Mouse (Mus musculus): Measurements from ENCODE around the gene Slc9a4. TPM values are rescaled to one million over a fixed set of nuclear protein-coding genes. Genes with fewer than 3 reads are reported as not detected.
"Not testable (repeated sequence)": the region's sequence is repeated elsewhere in the genome, so short reads cannot be mapped to it uniquely, and the experiment has no call there.

Slc9a4 gene
- total and polyA plus RNA-seq, 3 experiments: 0.05 to 0.18 TPM; not detected in 1

- Histone ChIP-seq H3K79me2 (replicated peaks; ENCODE audit: control insufficient read depth, insufficient read depth, low read length) (no peaks in the 10 kb centered on the region), H3K27me3 (ENCODE audit: control insufficient read depth, insufficient read depth, low read length) (no peaks in the 10 kb centered on the region), H3K4me1 (ENCODE audit: control insufficient read depth, insufficient read depth, low read length) (no peaks in the 10 kb centered on the region), H3K36me3 (ENCODE audit: control insufficient read depth, insufficient read depth, low read length) (no peaks in the 10 kb centered on the region), H3K27ac (no peak overlapping the region), H3K4me3 (no peak overlapping the region), H3K9ac (ENCODE audit: low read depth, low read length) (no peak overlapping the region)
- WGBS: 40% methylated on average over 12 of the region's 12 CpGs
- intact Hi-C loops (cut with DNase I): no loop called here
- no peak for TF ChIP-seq CTCF (IDR thresholded peaks at IDR 0.05)
- DNase-seq: no peak
Observed at GRCm38 (mm10) chr1:40665401-40666370, 85.8 kb downstream of the Slc9a4 start.

- 30% methylated on average over 3 of the region's 3 CpGs for WGBS
Observed at GRCm38 (mm10) chr1:40667442-40667841, 87.6 kb downstream of the Slc9a4 start.

GRCm38 (mm10) chr1:40670025-40670424, 90.1 kb downstream of the Slc9a4 start:
- intact Hi-C loops (cut with DNase I): no loop called here

More at GRCm38 (mm10) chr1:40667442-40667841, 87.6 kb downstream of the Slc9a4 start:
- DNase-seq; H3K79me2 ChIP-seq (replicated peaks; ENCODE audit: control insufficient read depth, insufficient read depth, low read length); H3K27me3 ChIP-seq (ENCODE audit: control insufficient read depth, insufficient read depth, low read length); H3K9ac ChIP-seq (ENCODE audit: low read depth, low read length); intact Hi-C loops (cut with DNase I); H3K27ac ChIP-seq; H3K4me1 ChIP-seq (ENCODE audit: control insufficient read depth, insufficient read depth, low read length); H3K36me3 ChIP-seq (ENCODE audit: control insufficient read depth, insufficient read depth, low read length); H3K4me3 ChIP-seq: not testable (repeated sequence)

GRCm38 (mm10) chr1:40671490-40671889, 91.6 kb downstream of the Slc9a4 start:
- no peak overlapping the region for H3K9ac ChIP-seq (ENCODE audit: low read depth, low read length)
- no peak for DNase-seq
- H3K79me2 ChIP-seq (replicated peaks; ENCODE audit: control insufficient read depth, insufficient read depth, low read length): no peaks in the 10 kb centered on the region
- 95% methylated on average over 4 of the region's 4 CpGs for WGBS
- H3K27me3 ChIP-seq (ENCODE audit: control insufficient read depth, insufficient read depth, low read length): no peaks in the 10 kb centered on the region; the same call in 1 of the 2 replicates
- TF ChIP-seq POLR2A (IDR thresholded peaks at IDR 0.05; ENCODE audit: insufficient read depth, low read depth, low read length): no peak
- no peak for TF ChIP-seq EP300 (IDR thresholded peaks at IDR 0.05; ENCODE audit: insufficient read depth, low read depth, low read length)
- no peak for TF ChIP-seq CTCF (IDR thresholded peaks at IDR 0.05)
- intact Hi-C loops (cut with DNase I): no loop called here
- H3K4me3 ChIP-seq: no peak overlapping the region
- no peaks in the 10 kb centered on the region for H3K4me1 ChIP-seq (ENCODE audit: control insufficient read depth, insufficient read depth, low read length)
- H3K36me3 ChIP-seq (ENCODE audit: control insufficient read depth, insufficient read depth, low read length): no peaks in the 10 kb centered on the region
- no peak overlapping the region for H3K27ac ChIP-seq

More at GRCm38 (mm10) chr1:40670025-40670424, 90.1 kb downstream of the Slc9a4 start:
- DNase-seq: peak; percentile 33 to 57
- 40% methylated on average over 3 of the region's 3 CpGs for WGBS
- Histone ChIP-seq H3K4me3 (no peak overlapping the region), H3K4me1 (ENCODE audit: control insufficient read depth, insufficient read depth, low read length) (no peaks in the 10 kb centered on the region), H3K36me3 (ENCODE audit: control insufficient read depth, insufficient read depth, low read length) (no peaks in the 10 kb centered on the region), H3K27me3 (ENCODE audit: control insufficient read depth, insufficient read depth, low read length) (no peaks in the 10 kb centered on the region; the same call in 1 of the 2 replicates), H3K9ac (ENCODE audit: low read depth, low read length) (no peak overlapping the region), H3K79me2 (replicated peaks; ENCODE audit: control insufficient read depth, insufficient read depth, low read length) (no peaks in the 10 kb centered on the region), H3K27ac (no peak overlapping the region)
- TF ChIP-seq POLR2A (IDR thresholded peaks at IDR 0.05; ENCODE audit: insufficient read depth, low read depth, low read length) (no peak), CTCF (IDR thresholded peaks at IDR 0.05) (no peak), EP300 (IDR thresholded peaks at IDR 0.05; ENCODE audit: insufficient read depth, low read depth, low read length) (no peak)

GRCm38 (mm10) chr1:40677306-40677705, 97.4 kb downstream of the Slc9a4 start:
- no peaks in the 10 kb centered on the region for H3K4me1 ChIP-seq (ENCODE audit: control insufficient read depth, insufficient read depth, low read length)
- no peaks in the 10 kb centered on the region for H3K79me2 ChIP-seq (replicated peaks; ENCODE audit: control insufficient read depth, insufficient read depth, low read length)
- DNase-seq: no peak
- 36% methylated on average over 5 of the region's 5 CpGs for WGBS
- H3K9ac ChIP-seq (ENCODE audit: low read depth, low read length): no peak overlapping the region
- no peak overlapping the region for H3K27ac ChIP-seq
- no peak for TF ChIP-seq POLR2A (IDR thresholded peaks at IDR 0.05; ENCODE audit: insufficient read depth, low read depth, low read length)
- peak; percentile 66 for TF ChIP-seq CTCF (IDR thresholded peaks at IDR 0.05)
- TF ChIP-seq EP300 (IDR thresholded peaks at IDR 0.05; ENCODE audit: insufficient read depth, low read depth, low read length): no peak
- intact Hi-C loops (cut with DNase I): loop anchor here (2.0 to 5.0 kb wide), 2 partner anchors 59 to 100 kb away; no protein-coding TSS in a partner anchor
- peaks cover 9% of the 10 kb centered on the region for H3K27me3 ChIP-seq (ENCODE audit: control insufficient read depth, insufficient read depth, low read length)
- H3K4me3 ChIP-seq: no peak overlapping the region
- no peaks in the 10 kb centered on the region for H3K36me3 ChIP-seq (ENCODE audit: control insufficient read depth, insufficient read depth, low read length)

Other genes with a start within 250 kb of the Slc9a4 start
- gene Il1rl1, start 150.5 kb upstream of the Slc9a4 start, total RNA-seq (2021): 1 to 10 TPM; 1.1 to 1.8 TPM
- gene Il1rl1, start 150.5 kb upstream of the Slc9a4 start, polyA plus RNA-seq (2012; rRNA removed): 0.35 and 0.67 TPM in 2 replicates
- 1 to 10 TPM; 1.1 to 1.9 TPM for gene Il18r1, start 114.5 kb upstream of the Slc9a4 start, total RNA-seq (2021)
- 0.86 and 1.1 TPM in 2 replicates for gene Il18r1, start 114.5 kb upstream of the Slc9a4 start, polyA plus RNA-seq (2012; rRNA removed)
- gene Il18rap, start 64.7 kb upstream of the Slc9a4 start, total RNA-seq (2021): under 1 TPM in 1 of 2 experiments, not detected in 1; 0.16 TPM
- gene Il18rap, start 64.7 kb upstream of the Slc9a4 start, polyA plus RNA-seq (2012; rRNA removed): 0.29 and 0.41 TPM in 2 replicates
- gene Slc9a2, start 100.5 kb downstream of the Slc9a4 start, total RNA-seq (2021): 1 to 10 TPM; 1.3 to 1.4 TPM
- gene Slc9a2, start 100.5 kb downstream of the Slc9a4 start, polyA plus RNA-seq (2012; rRNA removed): 3.2 and 4.2 TPM in 2 replicates
- under 1 TPM; 0.52 to 0.57 TPM for gene Mfsd9, start 210.6 kb downstream of the Slc9a4 start, total RNA-seq (2021)
- 0.72 and 1.3 TPM in 2 replicates for gene Mfsd9, start 210.6 kb downstream of the Slc9a4 start, polyA plus RNA-seq (2012; rRNA removed)
- gene Tmem182, start 225.5 kb downstream of the Slc9a4 start, total RNA-seq (2021): 100 to 1,000 TPM; 142 to 178 TPM
- gene Tmem182, start 225.5 kb downstream of the Slc9a4 start, polyA plus RNA-seq (2012; rRNA removed): 89.5 and 174 TPM in 2 replicates

All from heart, adult 2 months (tissue).